Mouse (Mus musculus): Measurements from ENCODE around the gene Fsip1.

Gene Fsip1

DNA sequence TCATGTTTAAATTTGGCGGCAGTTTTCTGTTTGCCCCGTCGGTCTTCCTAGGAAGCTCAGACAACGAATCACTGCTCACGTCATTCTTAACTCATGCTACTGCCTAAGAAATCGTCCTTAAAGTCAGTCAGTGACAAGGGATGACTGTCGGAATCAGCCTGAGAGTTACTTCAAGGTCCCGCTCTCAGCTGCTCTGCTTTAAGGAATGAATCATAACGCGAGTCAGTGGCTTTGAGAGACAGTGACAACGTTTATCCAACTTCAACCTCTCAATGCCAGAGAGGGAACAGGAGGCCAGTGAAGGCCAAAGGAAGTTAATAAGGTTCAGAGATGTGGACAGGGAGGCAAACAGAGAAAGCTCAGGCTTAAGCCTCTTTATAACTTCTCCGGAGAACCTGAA, 7.8 kb downstream of the Fsip1 start:
- DNase-seq, result no peak

DNA sequence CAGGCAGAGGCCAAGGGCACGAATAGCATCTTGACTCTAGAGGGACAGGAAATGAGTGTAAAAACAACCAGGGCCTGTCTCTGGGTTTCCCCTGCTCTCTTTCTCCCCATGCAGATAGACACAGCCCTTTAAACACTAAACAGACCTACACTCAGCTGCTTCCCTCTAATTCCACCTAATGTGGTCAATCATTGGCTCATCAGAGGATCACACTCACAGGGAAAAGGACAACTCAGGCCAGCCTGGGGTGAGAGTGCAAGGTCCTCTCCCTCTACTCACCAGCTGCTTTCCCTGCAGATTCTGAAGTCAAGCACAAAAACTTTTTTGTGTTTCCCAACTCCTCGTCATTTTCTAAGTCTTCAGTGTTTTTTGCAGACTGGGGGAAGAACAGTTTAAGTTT, 8.8 kb downstream of the Fsip1 start:
- peak; percentile 43 for DNase-seq

DNA sequence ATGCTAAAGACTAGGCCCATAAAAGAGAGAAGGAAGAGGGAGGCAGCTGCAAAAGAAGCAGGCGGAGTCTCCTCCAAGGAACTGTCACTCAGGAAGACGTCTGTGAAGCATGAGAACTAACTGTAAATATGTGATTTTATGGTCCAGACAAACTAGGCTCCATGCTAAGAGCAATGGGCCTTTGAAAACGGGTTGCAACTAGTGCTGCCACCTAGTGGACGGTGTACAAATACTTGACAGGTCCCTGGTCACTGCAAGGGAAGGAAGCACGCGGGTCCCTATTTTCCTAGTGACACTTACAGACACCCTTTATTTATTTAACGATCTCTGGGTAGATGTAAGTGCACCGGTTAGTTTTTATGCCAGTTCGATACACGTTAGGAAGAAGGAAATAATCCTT, 10.9 kb downstream of the Fsip1 start:
- DNase-seq, result peak; percentile 90

DNA sequence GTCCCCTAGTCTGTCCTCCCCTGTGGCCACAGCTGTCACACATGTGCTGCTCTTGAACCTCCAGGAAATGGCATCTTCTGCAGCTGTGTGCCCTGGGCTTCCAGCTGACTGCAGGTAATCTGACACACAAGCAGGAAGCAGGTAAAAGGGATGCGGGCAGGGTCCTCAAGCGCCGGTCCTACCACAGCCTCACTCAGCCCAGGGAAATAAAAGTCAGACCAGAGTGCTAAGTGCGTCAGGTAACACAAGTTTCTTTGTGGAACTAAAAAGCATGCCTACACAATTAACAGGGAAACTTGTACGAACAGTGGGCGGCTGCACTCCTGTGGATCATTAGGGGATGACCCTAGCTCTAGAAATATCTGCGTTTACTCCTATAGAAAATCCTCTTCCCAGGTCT, 20.6 kb downstream of the Fsip1 start:
- DNase-seq, result no peak

DNA sequence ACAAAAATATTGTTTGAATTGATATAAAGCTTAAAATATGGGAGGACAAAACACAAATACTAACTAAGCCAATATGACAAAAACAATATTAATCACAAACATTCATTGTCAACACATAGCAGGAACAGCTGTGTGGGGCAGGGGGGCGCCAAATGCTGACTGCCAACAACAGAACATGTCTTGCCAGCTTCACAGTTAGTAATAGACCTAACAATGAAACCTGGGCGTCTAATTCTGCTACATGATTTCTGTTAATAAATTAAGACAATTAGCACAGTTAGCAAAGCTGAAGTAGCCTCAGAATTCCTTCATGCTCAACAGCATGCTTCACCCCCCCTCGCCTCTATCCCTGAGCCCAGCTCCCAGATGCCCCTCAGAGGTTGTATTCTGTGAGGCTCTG, 21.2 kb downstream of the Fsip1 start:
- no peak for DNase-seq

DNA sequence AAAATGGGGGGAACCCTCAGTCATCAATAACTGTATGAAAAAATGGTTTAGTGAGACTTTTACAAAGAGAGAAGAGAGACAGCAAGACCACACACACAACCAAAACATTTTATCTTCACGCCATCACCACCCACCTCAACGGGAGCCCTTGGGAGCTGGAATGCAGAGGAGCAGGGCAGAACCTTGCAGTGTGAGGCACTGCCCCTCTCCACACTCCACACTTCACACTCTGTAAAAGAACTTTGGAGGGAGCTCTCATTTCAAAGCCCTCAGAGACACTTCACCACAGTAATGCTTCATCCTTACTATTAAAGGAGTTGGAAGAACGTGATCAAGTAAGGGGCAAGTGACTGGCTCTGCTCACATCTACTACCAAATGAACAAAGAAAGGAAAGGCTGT, 26.2 kb downstream of the Fsip1 start:
- no peak for DNase-seq

DNA sequence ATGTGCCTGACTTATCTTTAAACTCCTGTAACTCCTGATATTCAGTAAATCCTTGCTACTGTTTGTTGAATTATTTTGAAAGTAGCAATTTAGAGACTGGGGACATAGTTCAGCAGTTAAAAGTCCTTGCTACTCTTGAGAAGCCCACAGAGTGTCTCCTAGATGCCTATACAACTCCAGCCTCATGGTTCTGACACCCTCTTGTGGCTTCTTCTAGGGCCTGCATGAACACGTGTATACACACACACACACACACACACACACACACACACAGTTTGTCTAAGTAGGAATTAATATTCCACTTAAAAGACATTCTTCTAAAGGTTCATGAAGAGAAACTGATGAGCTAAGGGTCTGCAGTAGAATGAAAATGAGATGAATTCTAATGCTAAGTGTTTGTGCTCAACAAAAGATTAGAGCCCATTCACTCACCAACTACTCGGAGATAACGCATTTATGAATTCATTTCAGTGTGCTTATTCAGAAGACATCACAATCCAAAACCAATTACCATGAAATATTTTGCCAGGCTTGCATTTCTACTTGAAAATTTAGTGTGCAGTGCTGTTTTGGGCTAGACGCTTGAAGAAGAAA, 28.2 kb downstream of the Fsip1 start:
- DNase-seq, result no peak

DNA sequence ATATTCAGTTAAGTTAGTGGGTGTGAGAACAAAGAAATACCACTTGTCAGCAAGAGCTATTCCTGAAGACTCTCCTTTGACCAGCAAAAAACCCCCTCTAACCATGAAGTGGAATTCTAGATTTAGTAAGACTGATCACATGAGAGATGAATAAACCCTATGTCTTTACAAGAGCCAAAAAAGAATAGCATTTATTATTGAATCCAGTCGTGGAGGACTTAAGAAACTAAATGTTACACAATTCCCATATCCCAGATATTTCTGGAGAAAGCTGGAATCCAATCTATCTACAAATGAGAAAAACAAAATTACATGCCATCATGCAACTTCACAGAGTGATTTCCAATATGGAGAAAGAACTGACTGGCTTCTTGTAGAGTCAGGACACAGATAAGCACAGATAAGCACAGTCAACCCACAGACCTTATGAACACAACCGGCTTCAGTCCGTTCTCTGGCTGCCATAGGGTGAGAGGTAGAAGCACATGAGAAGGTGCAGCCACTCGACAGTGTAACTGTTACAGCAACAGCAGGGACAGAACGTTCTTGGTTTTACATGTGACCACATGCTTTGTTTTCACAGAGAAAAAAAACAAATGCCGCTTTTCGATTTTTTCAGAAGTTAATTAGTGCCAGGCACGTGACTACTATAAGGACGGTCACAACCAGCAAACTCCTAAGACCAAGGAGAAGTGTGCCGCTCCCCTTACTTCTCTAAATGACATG, 31.3 kb downstream of the Fsip1 start:
- DNase-seq, result no peak

DNA sequence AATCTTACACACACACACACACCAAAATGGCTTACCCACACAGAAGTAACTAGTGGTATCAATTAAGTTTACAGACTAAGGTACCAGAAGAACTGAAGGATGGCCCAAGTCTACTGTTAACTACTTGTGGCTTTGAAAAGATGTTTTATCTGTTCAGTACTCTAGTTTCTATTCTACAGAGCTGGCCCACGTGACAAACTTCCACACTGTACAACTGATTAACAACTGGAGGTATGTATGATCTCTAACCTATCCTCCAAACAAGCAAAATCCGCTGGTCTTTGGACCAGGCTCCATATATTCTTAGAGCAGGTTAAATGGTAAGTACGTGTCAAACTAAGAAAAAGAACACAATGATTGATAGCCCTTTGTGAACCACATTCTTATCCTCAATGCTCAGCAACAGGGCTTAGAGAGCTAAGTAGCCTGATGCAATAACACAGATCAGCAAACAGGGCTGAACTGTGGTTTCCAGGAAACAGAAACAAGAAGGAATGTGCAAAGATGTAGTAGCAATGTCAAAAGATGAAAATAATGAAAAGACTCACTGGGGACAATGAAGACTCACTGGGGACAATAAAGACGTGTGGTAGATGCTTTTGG, 38.7 kb downstream of the Fsip1 start:
- DNase-seq, result no peak

DNA sequence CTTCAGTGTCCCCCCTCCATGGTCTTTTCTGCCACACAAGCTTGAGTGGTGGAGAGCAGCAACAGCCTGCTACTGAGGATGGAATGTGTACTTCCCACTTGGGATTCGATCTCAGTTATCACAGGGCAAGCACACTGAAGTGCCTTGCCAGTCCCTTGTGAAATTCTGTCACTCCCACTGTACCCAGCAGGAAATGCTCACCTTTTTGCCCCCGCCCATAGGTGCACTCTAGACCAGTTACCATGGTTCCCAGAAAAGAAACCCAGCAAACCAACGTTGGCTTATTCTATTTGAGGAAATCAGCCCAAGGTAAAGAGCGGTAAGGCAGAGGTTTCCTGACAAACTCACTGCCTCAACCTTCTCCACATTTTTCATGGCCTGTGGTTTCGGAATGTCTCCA, 47.1 kb downstream of the Fsip1 start:
- no peak for DNase-seq

DNA sequence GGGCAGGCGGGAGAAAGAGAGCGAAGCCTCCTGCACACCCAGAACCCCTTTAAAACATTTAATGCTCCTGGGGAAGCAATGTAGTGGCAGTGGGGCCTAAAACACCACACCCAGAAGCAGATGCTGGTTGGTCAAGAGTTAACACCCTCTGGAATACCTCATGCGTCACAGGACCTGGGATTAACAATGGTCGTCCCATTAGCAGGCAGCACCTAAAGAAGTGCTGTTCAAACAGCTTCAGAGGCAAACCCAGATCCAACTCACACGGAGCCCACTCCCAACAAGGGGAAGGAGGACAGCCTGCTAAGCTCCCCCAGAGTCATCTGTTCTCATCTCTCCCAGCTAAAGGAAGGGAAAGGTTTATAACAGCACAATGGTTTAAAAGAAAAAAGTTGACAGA, 48.1 kb downstream of the Fsip1 start:
- no peak for DNase-seq

DNA sequence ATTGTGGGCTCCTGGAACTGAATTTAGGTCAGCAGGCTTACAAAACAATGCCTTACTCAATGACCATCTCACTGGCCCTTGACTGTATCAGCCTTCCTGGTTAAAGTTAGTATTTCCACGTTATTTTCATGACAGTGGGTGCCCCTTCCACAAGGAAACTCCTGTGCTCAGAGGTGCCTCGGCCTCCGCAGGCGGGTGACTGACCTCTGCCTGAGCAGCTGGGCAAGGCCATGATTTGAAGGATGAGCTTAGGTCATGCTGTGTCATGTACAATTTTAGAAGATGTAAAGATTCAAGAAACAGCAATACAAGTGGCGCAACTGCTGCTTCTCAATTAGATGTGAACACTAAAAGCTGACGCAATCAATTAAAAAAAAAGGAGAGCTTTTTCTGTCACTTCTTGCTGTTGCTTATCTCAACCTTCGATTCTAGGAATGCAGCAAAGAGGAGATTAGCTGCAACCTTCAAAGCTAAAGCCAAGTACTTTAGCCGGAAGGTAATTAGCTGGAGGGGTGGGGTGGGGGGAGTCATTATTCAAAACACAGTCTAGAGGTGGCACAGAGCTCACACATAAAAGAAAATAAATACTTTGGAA, 50.7 kb downstream of the Fsip1 start:
- no peak for DNase-seq

DNA sequence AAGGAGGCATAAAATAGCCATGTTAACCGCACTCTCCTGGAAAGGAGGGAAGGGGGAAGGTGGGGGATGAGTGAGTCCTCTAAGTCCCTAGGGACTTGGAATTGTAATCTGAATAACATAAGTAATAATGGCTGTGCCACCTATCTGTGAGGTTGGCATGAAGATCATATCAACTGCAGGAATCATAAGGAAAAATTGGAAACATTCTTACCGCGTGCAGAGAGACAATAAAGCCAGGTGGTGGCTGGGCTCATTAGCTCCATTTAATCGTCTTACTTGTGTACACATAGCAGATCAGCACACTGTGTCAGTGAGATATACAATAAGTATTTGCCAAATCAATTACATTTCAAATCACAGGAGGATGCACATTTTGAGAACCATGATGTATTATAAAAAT, 52.1 kb downstream of the Fsip1 start:
- no peak for DNase-seq

DNA sequence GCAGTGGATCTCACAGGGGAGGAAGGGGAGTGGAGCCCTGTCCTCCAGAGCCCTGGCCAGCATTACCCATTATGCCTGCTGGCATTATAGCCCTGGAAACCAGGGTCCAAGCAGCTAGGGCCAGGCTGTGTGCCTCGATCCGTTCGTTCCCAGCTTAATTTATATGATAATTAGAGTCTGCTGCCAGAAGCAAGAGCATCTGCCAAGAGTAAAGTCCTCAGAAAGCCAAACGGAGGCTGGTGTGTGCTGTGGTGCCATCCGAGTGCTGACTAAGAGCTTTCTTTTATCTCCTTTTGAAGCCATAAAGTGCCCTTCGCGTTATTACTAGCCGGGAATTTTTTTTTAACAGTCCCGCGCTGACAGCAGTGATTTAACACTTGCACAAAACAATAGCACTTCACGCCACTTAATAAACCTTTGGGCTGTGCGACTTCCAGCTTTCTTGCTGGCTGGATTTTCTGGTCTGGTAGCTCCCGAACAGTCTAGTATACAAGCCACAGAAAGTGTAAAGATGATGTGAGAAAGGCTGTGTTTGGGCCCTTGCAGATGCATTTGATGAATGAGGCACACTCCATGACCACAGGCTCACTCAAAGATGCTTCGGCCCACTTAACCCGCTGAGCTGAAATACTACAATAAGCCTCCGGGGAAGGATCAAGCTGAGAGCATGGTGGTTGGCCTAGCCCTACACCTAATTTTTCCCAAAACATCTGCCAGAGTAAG, 52.9 kb downstream of the Fsip1 start:
- peak; percentile 25 for DNase-seq

DNA sequence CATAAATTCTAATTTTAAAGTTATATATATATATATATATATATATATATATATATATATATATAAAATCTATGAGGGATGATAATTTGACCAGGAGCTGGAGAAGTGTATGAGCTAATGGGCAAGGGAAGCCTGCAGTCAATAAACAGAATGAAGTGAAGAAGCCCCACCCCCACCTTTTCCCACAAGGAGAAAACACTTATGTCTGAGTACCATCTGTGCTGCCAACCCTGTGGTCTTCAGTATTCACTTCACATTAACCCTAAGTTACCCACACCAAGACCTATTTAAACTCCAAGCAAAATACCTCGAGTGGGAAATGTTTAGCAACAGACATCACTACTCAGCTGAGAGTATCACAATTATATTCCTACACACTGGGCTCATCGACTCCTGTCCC, 53.8 kb downstream of the Fsip1 start:
- no peak for DNase-seq

DNA sequence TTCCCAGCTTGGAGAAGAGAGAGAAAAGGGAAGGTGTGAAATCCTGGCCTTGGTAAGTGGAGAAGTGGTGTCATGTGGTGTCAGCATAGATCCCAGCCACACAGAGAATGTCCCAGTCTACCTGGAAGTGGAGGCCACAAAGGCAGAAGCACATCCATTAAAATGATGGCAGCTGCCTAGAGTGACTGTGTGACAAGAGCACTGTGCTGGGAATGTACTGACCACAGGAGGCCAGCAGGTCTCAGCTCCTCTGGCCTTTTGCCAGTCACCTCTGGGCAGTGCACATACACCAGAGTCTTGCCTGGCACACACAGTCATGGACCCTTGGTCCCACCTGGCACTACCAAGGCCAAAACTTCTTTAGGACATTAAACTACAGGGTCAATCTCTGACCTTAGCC, 54.8 kb downstream of the Fsip1 start:
- no peak for DNase-seq

DNA sequence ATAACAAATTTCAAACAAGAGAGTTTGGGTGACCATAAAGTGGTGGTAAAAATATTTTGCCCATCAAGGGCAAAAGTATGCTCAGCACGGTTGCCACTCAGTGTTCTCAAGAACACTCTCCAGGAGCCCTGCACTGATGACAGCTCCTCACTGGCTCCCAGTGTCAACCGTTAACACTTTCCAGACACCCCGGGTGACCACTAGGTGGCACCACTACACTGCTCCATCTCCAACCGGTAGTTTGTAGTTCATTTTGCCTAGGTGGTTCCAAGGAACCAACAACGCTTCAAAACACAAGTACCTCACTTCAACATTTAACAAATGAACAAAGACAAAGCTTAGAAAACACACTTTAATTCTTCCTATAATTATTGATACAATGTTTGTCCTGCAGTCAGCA, 56.9 kb downstream of the Fsip1 start:
- peak; percentile 89 for DNase-seq

DNA sequence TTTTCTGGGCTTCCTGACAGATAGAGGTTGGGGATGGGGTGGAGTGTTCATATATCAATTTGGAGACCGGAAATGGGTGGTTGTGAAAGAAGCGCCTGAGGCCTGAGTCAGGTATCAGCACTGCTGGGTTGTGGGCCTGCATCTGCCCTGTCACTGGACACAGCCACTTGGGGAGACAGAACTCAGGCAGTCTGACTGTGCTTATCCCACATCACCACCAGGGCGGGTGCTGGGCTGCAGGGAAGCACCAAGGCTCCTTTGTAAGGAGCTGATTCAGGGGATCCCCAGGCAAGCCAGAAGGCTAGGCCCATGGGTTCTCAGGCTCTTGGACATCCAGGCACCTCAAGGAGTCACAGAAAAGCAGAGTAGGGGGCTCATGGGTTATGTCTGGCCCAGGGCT, 59.8 kb downstream of the Fsip1 start:
- no peak for DNase-seq

DNA sequence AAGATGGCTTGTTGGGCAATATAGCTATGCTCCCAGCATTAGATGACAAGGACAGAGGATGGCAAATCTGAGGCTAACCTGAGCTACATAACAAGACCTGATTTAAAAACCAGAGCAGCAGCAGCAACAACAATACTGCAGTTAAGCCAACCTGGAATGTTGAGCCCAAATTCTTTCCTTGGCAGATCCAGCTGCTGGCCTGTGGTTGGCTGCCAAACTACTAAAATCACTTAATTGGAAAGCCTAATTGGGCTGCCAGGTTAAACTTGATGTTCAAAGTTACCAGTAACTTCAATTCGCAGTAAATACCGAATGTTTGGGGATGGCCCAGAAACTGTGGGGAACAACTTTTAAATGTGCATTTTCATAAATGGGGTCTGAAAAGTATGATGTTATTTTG, 74.6 kb downstream of the Fsip1 start:
- no peak for DNase-seq

DNA sequence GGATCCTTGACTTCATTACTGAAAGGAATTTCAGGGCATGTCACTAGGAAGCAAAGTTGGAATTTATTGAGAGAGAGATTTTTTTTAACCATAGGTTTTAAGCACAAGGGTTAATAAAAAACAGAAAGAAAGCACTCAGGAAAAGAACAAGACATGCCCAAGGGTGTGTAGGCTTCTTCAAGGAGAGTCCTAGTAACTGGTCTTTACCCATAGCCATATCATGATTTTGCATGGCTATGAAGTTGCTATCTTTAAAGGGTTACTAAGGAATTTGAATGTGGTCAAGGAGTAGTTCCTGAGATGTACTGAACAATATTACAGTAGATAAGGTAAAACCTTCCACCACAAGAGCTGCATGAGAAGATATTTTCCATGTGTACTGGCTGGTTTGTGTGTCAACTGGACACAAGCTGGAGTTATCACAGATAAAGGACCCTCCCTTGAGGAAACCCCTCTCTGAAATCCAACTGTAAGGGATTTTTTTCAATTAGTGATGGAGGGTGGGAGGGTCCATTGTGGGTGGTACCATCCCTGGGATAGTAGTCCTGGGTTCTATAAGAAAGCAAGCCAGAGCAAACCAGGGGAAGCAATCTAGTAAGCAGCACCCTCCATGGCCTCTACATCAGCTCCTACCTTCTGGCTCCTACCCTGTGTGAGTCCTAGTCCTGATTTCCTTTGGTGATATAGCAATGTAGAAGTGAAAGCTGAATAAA, 76.7 kb downstream of the Fsip1 start:
- no peak for DNase-seq

DNA sequence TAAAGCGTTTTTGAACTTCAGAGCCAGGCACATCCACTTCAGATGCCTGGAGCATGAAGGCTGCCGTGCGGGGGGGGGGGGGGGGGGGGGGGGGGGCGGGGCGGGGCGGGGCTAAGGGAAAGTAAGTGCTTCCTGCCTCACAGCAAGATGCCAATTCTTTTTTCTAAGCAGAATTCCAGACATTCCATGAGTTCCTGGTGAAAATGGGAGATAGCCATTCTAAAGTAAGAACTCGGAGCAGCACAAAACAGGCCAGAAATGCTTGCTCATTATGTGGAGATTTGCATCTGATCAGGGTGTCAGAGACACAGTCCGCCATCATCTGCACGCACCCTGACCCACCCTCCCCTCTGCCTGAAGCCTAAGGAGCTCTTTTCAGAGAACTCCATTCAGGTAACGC, 77.3 kb downstream of the Fsip1 start:
- peak; percentile 31 for DNase-seq

DNA sequence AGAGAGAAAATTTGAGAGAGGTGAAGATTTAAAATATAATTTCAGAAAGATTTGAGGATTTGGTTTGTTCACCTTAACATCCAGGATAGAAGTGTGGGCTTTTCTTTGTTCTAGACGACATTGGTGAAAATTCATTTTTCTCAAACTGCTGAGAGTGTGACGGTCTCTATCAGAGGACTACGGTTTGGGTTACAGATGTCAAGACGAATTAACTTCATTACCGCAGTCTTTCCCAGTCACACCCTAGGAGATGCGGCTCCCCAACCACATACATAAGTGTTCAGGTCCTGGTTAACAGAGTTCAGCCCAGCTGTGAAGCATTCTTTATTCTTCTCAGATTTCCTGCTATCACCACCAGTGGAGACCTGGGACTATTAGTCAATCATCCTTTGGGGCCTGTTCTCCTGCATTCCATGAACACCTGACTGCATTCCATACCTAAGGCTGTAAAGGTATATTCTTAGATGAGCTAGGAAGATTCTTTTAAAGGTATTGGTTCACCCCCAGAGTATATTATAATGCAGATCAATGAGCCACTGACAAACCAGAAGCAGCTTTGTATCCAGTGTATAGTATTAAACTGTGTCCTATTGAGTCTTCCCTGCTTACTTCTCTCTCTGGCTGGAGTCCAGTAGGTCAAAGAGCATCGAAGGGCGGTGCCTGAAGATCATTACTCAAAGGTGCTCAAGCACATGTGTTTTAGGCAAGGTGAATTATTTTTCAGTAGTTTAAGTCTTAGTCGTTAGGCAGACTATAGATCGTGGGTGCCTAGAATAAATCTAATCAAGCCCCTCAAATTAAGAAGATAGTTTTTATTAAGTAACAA, 82.0 kb downstream of the Fsip1 start:
- peak; percentile 40 for DNase-seq
